Mouse (Mus musculus) midbrain, postnatal 0 days (tissue): Measurements from ENCODE around the gene Tfpt. TPM values are rescaled to one million over a fixed set of nuclear protein-coding genes. Genes with fewer than 3 reads are reported as not detected.
A peak's percentile ranks its signal among the peaks of the same experiment; 100 is the strongest.

ENCODE experiments used
- ATAC-seq: fragments of 200-750 bp; cut with Nextera tagmentation; 2 replicates; pipeline ENCODE4 v1.8.0; 2017; ENCODE audit warnings: moderate number of reproducible peaks, mild to moderate bottlenecking, moderate TSS enrichment, moderate library complexity; ENCODE audit not compliant: low FRiP score
- DNase-seq: peaks from one replicate; pipeline ENCODE4 v3.0.0-alpha.2; 2015; ENCODE audit warnings: low spot score
- H3K27ac ChIP-seq: fragments of 300-500 bp; sonication (generic); 2 replicates; pipeline ENCODE4 v1.5.1; 2014; ENCODE audit warnings: low read depth, mild to moderate bottlenecking, low read length, mixed read lengths
- H3K27me3 ChIP-seq: fragments of 300-500 bp; sonication (generic); 2 replicates; pipeline ENCODE4 v1.6.1; 2014; ENCODE audit warnings: low read length, control low read depth, mixed read lengths; ENCODE audit not compliant: insufficient read depth
- H3K36me3 ChIP-seq: fragments of 300-500 bp; sonication (generic); 2 replicates; pipeline ENCODE4 v1.6.1; 2014; ENCODE audit warnings: low read length, control low read depth, mixed read lengths; ENCODE audit not compliant: insufficient read depth
- H3K4me1 ChIP-seq: fragments of 300-500 bp; sonication (generic); 2 replicates; pipeline ENCODE4 v1.6.1; 2014; ENCODE audit warnings: mild to moderate bottlenecking, control low read depth, antibody characterized with exemption, low read length, mixed read lengths; ENCODE audit not compliant: insufficient read depth
- H3K4me2 ChIP-seq: fragments of 300-500 bp; sonication (generic); 2 replicates; pipeline ENCODE4 v1.6.1; 2014; ENCODE audit warnings: low read depth, mild to moderate bottlenecking, low read length, mixed read lengths; ENCODE audit not compliant: poor library complexity, severe bottlenecking
- H3K4me3 ChIP-seq: fragments of 300-500 bp; sonication (generic); 2 replicates; pipeline ENCODE4 v1.5.1; 2014; ENCODE audit warnings: low read depth, mild to moderate bottlenecking, low read length, moderate library complexity
- H3K9ac ChIP-seq: fragments of 300-500 bp; sonication (generic); replicated peaks from 2 replicates; pipeline ENCODE4 v1.6.1; 2014; ENCODE audit warnings: mild to moderate bottlenecking, low read length, moderate library complexity, mixed read lengths; ENCODE audit not compliant: poor library complexity, severe bottlenecking
- H3K9me3 ChIP-seq: fragments of 300-500 bp; sonication (generic); 2 replicates; pipeline ENCODE4 v1.6.1; 2016; ENCODE audit warnings: low read length, control low read depth
- CTCF ChIP-seq: IDR thresholded peaks from 2 replicates; pipeline ENCODE4 v1.5.1; 2016; ENCODE audit warnings: antibody characterized with exemption, mild to moderate bottlenecking
- WGBS: fragments of 180-500 bp; shearing (Covaris S2); extraction: QIAGEN DNeasy Blood & Tissue Kit; methylation state at CpG from one replicate; pipeline ENCODE4 v1.1.7; 2014; 5-methylcytosine and 5-hydroxymethylcytosine counted together
- polyA plus RNA-seq: library from polyadenylated mRNA; unstranded; fragments of >200 nt; fragmentation: Nextera tagmentation; extraction: Ambion mirVana; gene quantifications from 2 replicates; pipeline ENCODE4 v1.2.1, GENCODE M21; 2015
- total RNA-seq: library from RNA; depleted of rRNA; stranded (reverse); fragments of >200 nt; gene quantifications from 2 replicates; pipeline ENCODE4 v1.2.3, GENCODE M21; 2014

Gene Tfpt
- total and polyA plus RNA-seq, 2 experiments from 2014 or later = 30.7 to 35.6 TPM

- H3K27ac ChIP-seq = peak within 1 kb of the TSS; percentile 47; the same call in 1 of the 2 replicates
- 84% methylated on average over 4 of the region's 4 CpGs for WGBS
Measured at GRCm38 (mm10) chr7:3616057-3616388, 13.7 kb downstream of the Tfpt start, which contains the start of gene Oscar. Oscar (minus strand) TSS chr7:3616157.

GRCm38 (mm10) chr7:3614021-3614420 lies 15.7 kb downstream of the Tfpt start:
- DNase-seq (no peak), ATAC-seq (no peak)
- Histone ChIP-seq H3K9me3 (no peaks in the 10 kb centered on the region), H3K36me3 (no peaks in the 10 kb centered on the region; the same call in 1 of the 2 replicates), H3K9ac (no peak overlapping the region), H3K27me3 (no peaks in the 10 kb centered on the region), H3K4me2 (no peak overlapping the region), H3K4me3 (no peak overlapping the region), H3K27ac (no peak overlapping the region), H3K4me1 (peaks cover 5% of the 10 kb centered on the region; the same call in 1 of the 2 replicates)
- WGBS = 82% methylated on average over 3 of the region's 3 CpGs
- TF ChIP-seq CTCF = no peak

More at GRCm38 (mm10) chr7:3616057-3616388, 13.7 kb downstream of the Tfpt start, which contains the start of gene Oscar:
- no peaks in the 10 kb centered on the region for H3K27me3 ChIP-seq
- H3K4me1 ChIP-seq = peaks cover 5% of the 10 kb centered on the region; the same call in 1 of the 2 replicates
- no peak for TF ChIP-seq CTCF
- H3K9me3 ChIP-seq = no peaks in the 10 kb centered on the region
- DNase-seq (no peak), ATAC-seq (no peak)
- H3K4me3 ChIP-seq = peak within 1 kb of the TSS; percentile 66
- peak within 1 kb of the TSS; percentile 71 for H3K4me2 ChIP-seq
- H3K36me3 ChIP-seq = peaks cover 11% of the 10 kb centered on the region
- H3K9ac ChIP-seq = no peak within 1 kb of the TSS

DNA sequence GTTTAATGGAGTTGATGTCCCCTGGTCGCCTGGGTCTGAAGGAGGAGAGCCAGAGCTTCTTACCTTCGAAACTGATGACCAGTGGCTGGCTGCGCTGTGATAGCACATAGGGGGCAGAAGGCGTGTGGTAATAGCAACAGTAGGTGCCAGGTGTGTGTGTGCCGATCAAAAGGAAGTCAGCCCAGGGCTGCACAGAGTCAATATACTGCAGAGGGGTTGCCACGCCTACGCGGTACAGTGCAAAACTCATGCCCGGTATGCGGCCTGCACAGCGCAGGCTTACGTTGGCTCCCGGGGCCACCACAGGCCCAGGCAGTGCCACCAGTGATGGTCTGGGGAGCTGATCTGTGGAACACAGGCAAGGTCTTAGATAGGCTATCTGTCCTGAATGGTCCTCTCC lies 18.7 kb downstream of the Tfpt start:
- DNase-seq (no peak), ATAC-seq (no peak)
- H3K27me3 ChIP-seq = no peaks in the 10 kb centered on the region
- no peaks in the 10 kb centered on the region for H3K9me3 ChIP-seq
- no peak overlapping the region for H3K4me3 ChIP-seq
- no peaks in the 10 kb centered on the region for H3K36me3 ChIP-seq
- no peak overlapping the region for H3K27ac ChIP-seq
- 88% methylated on average over 13 of the region's 13 CpGs for WGBS
- no peak for TF ChIP-seq CTCF
- H3K4me1 ChIP-seq = no peaks in the 10 kb centered on the region
- H3K4me2 ChIP-seq = no peak overlapping the region
- no peak overlapping the region for H3K9ac ChIP-seq

- no peak overlapping the region for H3K4me3 ChIP-seq
- ATAC-seq = no peak
- no peaks in the 10 kb centered on the region for H3K9me3 ChIP-seq
- no peak overlapping the region for H3K27ac ChIP-seq
- no peak overlapping the region for H3K4me2 ChIP-seq
- WGBS = 87% methylated on average over 3 of the region's 3 CpGs
- DNase-seq = no peak
- H3K27me3 ChIP-seq = no peaks in the 10 kb centered on the region
- no peaks in the 10 kb centered on the region for H3K36me3 ChIP-seq
- no peaks in the 10 kb centered on the region for H3K4me1 ChIP-seq
- no peak for TF ChIP-seq CTCF
- H3K9ac ChIP-seq = no peak overlapping the region
Measured at GRCm38 (mm10) chr7:3610437-3610836, 19.3 kb downstream of the Tfpt start.

DNA sequence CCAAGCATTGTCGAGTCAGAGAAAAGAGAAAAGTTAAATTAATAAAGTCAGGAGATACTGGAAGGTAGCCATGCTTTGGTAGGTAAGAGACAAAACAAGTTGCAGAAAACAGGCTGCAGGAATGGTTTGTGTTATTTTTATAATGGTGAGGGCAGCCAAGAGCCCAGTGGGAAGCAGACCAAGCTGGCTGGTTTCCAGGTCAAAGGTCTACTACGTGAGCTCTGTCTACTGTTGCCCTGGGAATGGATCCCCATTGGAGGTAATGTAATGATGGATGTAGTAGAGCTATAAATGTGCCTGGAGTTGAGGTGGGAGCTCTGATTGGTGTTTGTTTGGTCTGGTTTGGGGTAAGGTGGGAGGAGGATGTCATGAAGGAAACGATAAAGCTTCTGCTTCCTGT lies 20.6 kb downstream of the Tfpt start:
- Histone ChIP-seq H3K4me3 (no peak overlapping the region), H3K27ac (no peak overlapping the region), H3K27me3 (no peaks in the 10 kb centered on the region), H3K36me3 (no peaks in the 10 kb centered on the region), H3K4me2 (no peak overlapping the region), H3K9ac (no peak overlapping the region), H3K4me1 (no peaks in the 10 kb centered on the region), H3K9me3 (no peaks in the 10 kb centered on the region)
- DNase-seq = no peak
- ATAC-seq = no peak
- TF ChIP-seq CTCF = no peak
- WGBS = 67% methylated on average over 3 of the region's 3 CpGs

DNA sequence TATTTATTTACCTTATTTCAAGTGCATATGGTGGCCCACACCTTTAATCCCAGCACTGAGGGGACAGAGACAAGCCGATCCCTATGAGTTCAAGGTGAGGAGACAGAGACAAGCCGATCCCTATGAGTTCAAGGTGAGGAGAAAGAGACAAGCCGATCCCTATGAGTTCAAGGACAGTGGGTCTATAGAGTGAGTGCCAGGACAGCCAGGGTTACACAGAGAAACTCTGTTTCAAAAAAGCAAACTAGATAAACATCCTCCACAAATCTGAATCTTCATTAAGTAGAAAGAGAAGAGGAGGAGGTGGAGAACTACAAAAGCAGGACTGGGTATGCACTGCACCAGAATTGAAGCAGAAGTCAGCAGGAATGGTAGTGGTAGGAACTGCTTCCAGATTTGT lies 21.1 kb downstream of the Tfpt start:
- 91% methylated on average over 3 of the region's 3 CpGs for WGBS
- no peak overlapping the region for H3K27ac ChIP-seq
- no peak overlapping the region for H3K9ac ChIP-seq
- no peaks in the 10 kb centered on the region for H3K9me3 ChIP-seq
- H3K4me2 ChIP-seq = no peak overlapping the region
- no peaks in the 10 kb centered on the region for H3K4me1 ChIP-seq
- no peak for ATAC-seq
- no peaks in the 10 kb centered on the region for H3K36me3 ChIP-seq
- no peak for DNase-seq
- TF ChIP-seq CTCF = no peak
- H3K27me3 ChIP-seq = no peaks in the 10 kb centered on the region
- no peak overlapping the region for H3K4me3 ChIP-seq
